Mouse (Mus musculus) right cerebral cortex, postnatal 10 days (tissue): Measurements from ENCODE around the gene Cacna1s.

ENCODE experiments used
- DNase-seq, 2 experiments: peaks; one replicate each; pipeline ENCODE4 v3.0.0; 2021; ENCODE audit warnings: low spot score in 2 of 2

Gene Cacna1s

DNA sequence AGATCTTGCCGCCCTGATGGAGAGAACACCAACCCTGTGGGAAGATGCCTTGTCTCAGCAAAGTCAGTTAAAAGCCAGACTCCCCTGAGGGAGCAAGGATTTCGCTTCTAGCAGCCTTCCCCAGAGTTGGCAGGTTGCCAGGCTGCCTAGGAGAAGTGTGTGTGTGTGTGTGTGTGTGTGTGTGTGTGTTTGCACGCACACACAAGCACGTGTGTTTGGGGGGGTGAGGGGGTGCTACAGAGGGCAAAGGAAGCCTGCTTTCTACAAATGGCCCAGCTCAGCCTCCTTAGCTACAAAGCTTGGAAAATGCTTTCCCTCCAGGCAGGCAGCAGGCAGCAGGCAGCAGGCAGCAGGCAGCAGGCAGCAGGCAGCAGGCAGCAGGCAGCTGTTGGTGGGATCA lies 85.0 kb downstream of the Cacna1s start:
- peak; percentile 76 to 81 for DNase-seq

DNA sequence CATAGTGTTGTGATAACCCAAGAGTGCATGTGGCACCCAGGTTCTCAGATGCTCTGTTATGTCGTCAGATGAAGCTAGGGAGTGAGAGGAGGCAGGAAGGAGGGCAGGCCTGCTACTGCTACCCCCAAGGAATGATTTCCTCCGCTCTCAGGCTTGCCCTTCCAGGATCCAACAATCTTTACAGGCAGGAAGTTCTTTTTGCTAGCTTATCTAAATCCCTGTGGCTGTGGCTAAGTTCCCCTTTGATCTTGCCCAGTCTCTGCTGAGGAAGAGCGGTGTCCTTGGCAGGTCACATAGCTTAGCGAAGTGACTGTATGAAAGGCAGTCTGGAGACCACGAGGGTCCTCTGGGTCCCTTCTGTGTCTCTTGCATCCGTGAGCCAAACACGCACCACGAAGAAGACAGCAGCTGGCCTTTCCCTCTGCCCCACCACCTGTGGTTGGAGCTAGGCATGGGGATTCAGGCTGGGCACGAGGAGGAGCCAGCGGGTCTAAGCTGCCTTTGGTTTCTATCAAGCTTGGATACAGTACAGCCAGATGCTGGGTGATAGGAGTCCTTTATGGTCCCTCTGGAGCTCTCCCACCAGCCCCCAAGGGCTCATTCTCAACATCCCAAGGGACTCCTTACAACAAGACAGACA lies 85.8 kb downstream of the Cacna1s start:
- DNase-seq = peak in 1 of 2 experiments; percentile 46

DNA sequence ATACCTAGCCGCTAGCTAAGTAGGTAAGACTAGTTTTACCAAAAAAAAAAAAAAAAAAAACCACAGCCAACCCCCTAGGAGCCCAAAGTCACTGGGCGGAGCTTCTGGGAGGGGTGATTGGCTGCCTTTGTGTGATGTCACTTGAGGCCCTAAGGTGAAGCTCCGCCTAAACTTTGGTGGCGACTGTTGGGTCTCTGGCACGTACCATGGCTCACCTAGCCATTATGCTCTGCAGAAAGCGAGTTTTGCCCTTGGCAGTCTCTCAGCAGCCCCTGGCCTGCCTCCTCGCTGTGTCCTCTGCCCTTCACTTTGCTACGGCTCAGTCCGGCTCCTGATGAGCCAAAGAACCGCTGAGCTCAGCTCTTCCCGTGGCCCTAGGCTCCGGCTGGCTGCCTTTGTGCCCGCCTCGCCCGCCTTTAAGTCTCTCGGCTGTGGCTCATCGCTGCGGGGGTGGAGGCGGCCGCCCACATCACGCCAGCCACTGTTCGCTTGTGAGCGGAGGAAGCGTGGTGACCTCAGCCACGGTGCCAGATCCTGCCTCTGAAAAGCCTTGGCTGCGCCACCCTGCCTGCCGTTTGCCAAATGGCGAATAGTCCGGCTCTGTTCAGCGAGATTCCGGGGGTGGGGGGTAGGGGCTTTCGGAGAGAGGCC lies 87.6 kb downstream of the Cacna1s start:
- DNase-seq = peak; percentile 91 to 93

DNA sequence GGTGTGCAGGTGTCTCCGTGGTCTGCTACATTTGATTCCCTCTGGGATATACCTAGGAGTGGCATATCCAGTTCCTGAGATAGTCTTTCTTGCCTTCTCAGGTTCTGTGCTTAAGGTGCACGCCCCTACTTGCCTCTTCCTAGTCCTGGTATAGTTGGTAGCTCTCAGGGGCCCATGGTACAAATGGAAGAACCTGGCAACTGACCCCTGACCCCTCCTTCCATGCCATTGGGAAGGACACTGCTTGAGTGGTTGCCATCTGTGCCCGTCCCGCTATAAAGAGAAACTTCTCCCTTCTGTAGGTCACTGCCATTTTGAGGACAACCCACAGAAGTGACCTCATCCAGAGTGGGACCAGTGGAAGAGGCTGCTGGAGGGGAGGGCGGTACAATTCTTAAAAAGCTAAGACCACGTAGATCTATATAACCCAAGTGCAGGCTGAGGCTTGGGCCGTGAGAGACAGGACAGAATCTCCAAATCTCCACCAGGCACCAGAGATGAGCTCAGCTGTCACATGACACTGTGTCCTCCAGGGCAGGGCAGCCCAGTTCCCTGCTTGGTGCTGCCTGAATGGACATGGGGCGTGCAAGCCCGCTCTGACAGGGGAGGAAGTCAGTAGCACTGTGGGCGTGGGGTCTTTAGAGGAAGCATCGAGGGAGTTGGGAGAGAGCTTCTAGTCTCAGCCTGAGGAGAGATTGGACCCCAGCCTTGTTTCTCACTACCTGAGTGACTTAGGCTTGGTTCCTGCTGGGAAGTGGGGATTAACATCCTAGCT lies 88.8 kb downstream of the Cacna1s start:
- peak in 1 of 2 experiments; percentile 60 for DNase-seq

DNA sequence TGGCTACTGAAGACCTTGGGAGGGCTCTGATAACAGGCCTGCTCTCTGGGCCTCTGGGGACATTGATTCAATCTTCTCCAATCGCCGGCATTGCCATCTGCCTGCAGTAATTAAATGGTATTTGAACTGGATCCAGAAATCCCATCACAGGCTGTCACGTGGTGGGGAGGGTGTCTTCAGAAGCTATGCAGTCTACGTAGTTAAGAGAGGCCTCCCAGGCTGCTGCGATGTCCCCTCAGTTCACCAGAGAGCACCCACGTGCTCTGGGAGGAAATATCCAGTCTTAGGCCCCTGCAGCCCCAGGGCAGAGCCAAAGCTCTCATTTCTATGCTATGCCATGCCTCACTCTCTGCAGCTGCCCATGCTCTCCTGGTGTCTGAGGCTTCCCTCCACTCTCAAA lies 89.8 kb downstream of the Cacna1s start:
- DNase-seq = peak; percentile 68 to 85

DNA sequence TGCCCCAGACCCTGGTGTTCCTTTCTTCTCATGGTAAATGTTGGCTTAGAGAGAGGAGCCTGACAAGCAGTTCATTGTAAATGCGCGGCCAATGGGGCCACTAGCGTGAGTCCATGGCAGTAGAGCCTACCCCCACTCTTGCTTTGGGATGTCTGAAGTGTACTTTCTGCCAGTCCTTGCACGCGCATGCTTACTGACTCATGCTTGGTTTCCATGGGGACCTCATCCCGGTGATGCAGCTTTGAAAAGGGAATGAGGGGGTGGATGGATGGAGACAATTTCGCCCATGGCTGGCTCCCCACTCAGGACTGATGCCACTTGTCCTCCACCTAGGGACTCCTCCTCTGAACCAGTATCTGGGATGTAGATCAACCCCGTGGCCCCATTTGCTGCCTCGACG lies 91.0 kb downstream of the Cacna1s start:
- DNase-seq = peak; percentile 80 to 88

DNA sequence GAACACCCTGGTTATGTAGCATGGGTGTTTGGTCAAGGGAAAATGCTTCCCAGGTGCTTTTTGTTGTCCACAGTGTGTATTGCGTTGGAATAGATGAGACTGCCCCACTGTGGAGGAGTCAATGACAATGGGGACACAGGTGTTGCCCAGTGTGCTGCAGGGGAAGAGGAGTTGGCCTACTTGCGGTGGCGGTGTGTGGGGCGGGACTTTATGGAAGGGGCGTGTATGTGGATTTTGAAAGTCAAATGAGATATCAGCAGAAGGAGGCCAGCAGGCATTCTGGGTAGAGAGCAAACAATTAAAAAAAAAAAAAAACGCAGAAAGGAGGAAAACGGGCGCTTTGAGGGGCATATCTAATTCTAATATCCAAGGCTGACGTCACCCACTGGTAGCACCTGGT lies 97.2 kb downstream of the Cacna1s start:
- no peak for DNase-seq

DNA sequence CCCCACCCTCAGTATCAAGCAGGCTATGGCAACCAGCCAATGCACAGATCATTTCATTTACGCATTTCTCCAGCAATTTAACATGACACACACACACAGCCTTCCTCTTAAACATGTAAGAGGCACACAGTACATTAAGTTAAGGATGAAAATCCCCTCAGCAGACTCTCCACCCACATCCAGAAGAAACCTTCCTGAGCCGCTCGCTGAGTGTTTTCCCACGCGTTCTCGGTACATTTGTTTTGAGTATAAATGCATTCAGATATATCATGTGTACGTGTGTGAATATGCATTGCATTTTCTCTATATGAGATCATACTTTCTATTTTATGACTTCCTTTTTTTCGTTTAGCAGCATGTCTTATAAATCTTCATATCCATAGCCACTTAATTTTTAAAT lies 98.8 kb downstream of the Cacna1s start:
- no peak for DNase-seq

DNA sequence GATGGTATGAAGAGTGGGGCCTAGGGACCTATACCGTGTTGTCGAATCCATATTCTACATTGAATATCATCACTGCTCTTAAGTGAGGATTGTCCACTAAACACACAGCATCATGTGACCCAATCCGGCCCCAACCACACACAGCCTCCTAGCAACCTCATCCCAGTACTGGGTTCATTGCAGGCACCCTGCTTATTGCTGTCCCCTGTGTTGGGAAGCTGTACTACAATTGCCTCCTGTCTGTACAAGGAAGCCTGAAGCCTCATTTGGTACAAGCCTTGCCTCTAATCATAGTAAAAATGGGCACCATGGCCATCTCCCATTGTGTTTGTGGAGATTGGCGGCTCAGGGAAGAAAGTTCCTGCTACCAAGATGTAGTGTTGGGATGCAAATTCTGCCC lies 103.8 kb downstream of the Cacna1s start:
- no peak for DNase-seq

DNA sequence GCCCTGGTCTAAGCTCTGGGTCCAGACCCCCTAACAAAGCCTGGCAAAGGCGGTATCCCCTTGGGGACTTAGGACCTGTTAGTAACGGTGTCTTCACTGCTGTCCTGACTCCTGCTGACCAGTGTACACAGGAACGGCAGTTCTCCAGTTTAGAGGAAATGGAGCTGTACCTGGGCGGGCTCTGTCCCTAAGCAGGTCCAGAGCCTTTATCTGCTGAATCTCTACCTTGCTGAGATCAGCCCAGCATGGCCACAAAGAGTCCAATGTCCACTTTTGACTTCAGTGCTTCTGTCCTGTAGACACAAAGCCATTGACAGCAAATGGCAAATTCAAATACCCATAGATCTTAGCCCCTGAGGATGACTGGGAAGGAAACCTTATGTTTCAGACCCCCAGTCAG lies 104.4 kb downstream of the Cacna1s start:
- DNase-seq = no peak

DNA sequence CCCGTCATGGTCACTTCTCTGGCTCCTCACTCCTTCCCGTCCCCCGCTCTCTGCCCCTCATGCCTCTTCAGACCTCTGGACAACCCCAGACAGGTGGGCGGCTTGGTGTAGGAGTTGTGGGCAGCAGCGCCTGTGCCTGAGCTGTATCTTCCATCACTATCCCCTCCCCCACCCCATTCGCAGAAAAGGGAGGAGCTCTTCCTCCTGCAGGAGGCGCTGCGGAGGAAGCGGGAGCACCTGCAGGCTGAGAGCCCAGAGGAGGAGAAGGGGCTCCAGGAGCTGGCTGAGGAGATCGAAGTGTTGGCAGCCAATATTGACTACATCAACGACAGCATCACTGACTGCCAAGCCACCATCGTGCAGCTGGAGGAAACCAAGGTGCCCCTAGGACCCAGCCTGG lies 107.3 kb downstream of the Cacna1s start:
- DNase-seq = no peak

DNA sequence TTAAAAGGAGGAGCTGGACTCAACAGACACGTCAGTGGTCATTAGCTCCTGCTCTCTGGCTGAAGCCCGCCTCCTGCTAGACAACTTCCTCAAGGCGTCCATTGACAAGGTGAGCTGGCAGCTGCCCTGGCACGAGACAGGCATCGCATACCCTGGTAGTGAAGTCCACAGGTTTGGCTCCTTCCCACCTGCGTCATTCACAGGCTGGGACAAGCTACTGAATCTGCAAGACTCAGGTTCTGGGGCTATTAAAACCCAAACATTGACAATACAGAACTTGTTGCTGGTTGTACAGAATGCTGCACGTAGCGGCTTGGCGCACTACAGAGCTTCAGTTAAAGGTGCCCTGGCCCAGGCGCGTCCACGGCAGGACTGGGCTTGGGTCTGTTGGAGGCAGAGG lies 107.7 kb downstream of the Cacna1s start:
- DNase-seq = no peak

DNA sequence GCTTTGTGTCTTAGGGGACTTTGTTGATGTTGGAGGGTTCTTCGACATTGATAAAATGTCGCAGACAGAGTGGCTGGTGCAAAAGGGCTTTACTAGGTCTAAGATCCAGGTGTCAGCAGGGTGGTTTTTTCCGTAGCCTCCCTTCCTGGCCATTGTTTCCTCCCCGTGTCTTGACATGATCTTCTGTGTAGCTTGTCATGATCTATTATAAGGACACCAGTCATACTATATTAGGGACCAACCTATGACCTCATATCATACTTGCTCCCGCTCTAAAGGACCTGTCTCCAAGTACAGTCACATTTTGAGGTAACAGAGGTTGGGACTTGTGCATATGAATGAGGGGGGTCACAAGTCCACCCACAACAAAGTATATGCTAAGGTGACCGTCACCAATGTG lies 108.4 kb downstream of the Cacna1s start:
- no peak for DNase-seq

DNA sequence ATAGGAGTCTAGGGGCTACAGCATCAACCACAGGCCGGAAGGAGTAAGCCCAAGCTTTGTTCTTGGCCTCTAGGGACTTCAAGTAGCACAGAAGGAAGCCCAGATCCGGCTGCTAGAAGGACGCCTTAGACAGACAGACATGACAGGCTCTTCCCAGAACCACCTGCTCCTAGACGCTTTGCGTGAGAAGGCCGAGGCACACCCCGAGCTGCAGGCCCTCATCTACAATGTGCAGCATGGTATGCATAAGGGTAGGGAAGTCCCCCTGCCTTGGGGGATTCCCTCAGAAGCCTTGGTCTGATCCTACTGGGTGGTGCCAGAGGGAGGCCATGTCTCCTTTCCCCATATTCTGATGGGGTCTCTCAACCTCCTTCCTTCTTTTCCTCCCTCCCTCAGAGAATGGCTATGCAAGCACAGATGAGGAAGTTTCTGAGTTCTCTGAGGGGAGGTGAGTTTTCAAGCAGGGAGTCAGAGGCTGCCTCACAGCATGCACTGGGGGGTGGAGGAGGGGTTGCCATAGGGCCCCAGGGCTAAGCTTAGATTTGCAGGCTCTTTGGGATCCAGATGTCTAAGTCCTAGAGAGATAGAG lies 108.9 kb downstream of the Cacna1s start:
- DNase-seq = no peak

DNA sequence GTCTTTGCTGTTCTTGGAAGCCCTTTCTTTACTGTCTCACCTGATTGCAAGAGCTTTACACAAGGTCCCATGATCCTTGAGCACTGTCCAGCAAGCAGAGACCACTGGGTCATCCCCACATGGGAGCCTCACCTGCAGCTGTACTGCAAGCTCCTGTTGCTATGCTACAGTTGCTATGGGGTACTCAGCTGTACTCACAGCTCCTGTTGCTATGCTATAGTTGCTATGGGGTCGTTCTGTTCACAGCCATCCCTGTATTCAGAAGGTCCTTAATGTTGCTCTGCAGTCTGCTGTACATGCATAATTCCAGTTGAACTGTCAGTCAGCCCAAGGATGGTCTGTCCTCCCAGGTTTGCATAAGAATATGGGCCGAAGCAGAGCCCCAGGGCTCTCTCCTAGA lies 112.9 kb downstream of the Cacna1s start:
- no peak for DNase-seq

DNA sequence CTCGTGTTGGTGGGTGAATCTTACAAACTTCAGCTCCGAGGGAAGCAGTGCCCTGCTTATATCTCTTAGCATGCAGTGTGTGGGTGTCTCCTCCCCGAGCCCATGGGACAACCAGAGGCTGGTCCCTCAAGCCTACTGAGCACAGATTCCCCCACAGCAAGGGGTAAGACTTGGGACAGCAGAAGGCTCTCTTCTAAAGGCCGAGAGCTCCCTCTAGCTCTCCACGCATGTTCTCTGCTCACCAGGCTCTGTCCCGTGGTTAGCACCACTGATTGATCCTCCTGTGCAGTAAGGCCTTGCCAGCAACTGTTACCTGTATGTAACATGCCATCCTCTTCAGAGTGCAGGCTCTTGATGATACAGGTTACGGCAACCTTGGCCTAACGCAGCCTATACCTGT lies 115.1 kb downstream of the Cacna1s start:
- DNase-seq = no peak
